Mouse (Mus musculus) small intestine, adult 2 months (tissue): ENCODE results near the gene 4930452B06Rik. TPM values are rescaled to one million over a fixed set of nuclear protein-coding genes. Genes with fewer than 3 reads are reported as not detected.
A peak's percentile ranks its signal among the peaks of the same experiment; 100 is the strongest.

ENCODE experiments used
- H3K27ac ChIP-seq: fragments of 200-500 bp; 2 replicates; pipeline ENCODE4 v1.5.1; 2012; ENCODE audit warnings: low read depth, low read length, control low read depth, inconsistent platforms; ENCODE audit not compliant: insufficient read depth
- H3K27me3 ChIP-seq: fragments of 200-500 bp; 2 replicates; pipeline ENCODE4 v1.6.1; 2012; ENCODE audit warnings: mild to moderate bottlenecking, moderate library complexity, low read length, inconsistent platforms; ENCODE audit not compliant: control insufficient read depth, insufficient read depth
- H3K36me3 ChIP-seq: fragments of 200-500 bp; 2 replicates; pipeline ENCODE4 v1.6.1; 2012; ENCODE audit warnings: mild to moderate bottlenecking, low read length, control low read depth, inconsistent platforms; ENCODE audit not compliant: control insufficient read depth, insufficient read depth
- H3K4me1 ChIP-seq: fragments of 200-500 bp; 2 replicates; pipeline ENCODE4 v1.6.1; 2012; ENCODE audit warnings: low read length, inconsistent platforms, mixed read lengths; ENCODE audit not compliant: control insufficient read depth, insufficient read depth, insufficient read length
- H3K4me3 ChIP-seq: fragments of 200-500 bp; 2 replicates; pipeline ENCODE4 v1.5.1; 2012; ENCODE audit warnings: low read depth, mild to moderate bottlenecking, control low read depth, inconsistent platforms, low read length, moderate library complexity
- CTCF ChIP-seq: fragments of 200-500 bp; IDR thresholded peaks from 2 replicates; pipeline ENCODE4 v1.5.1; 2012; ENCODE audit warnings: low read depth, mild to moderate bottlenecking, control low read depth, inconsistent platforms, low read length, moderate library complexity, mixed read lengths; ENCODE audit not compliant: insufficient replicate concordance, insufficient read length; ENCODE audit errors: extremely low read depth
- POLR2A ChIP-seq: fragments of 200-500 bp; IDR thresholded peaks from 2 replicates; pipeline ENCODE4 v1.6.1; 2012; ENCODE audit warnings: low read depth, mild to moderate bottlenecking, control low read depth, inconsistent platforms, low read length, moderate library complexity
- WGBS: fragments of 180-500 bp; shearing (Covaris S2); methylation state at CpG from one replicate; pipeline ENCODE4 v1.1.7; 2018; 5-methylcytosine and 5-hydroxymethylcytosine counted together
- polyA plus RNA-seq: library from polyadenylated mRNA; depleted of rRNA; stranded (reverse); fragments of >200 nt; gene quantifications from 2 replicates; pipeline ENCODE4 v1.2.3, GENCODE M21; 2012

Gene 4930452B06Rik
- polyA plus RNA-seq, 1 experiment, result 0.06 TPM

DNA sequence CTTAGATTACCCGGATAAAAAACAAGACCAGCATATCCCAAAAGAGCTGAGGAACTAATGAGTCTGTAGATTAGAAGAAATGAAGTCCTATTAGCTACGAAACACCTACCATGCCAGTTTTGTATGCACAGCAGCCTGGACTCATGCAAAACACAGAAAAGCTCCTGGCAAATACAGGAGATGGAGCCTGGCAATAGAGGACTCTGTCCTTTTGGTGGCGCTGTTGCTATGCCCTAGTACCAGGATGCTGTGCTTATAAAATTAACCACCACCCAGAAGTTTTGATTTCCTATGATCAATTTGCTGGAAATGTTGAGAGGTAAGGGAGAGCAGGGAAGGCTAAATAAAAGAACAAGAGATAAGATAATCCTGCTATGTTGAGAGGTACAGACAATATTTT, 189.4 kb downstream of the 4930452B06Rik start:
- Histone ChIP-seq H3K36me3 (no peaks in the 10 kb centered on the region), H3K4me1 (no peaks in the 10 kb centered on the region), H3K27ac (no peak overlapping the region), H3K27me3 (no peaks in the 10 kb centered on the region), H3K4me3 (no peak overlapping the region)
- WGBS, result 73% methylated on average over 3 of the region's 3 CpGs
- TF ChIP-seq POLR2A (no peak), CTCF (no peak)

- no peak overlapping the region for H3K27ac ChIP-seq
- 92% methylated on average over 5 of the region's 5 CpGs for WGBS
- no peaks in the 10 kb centered on the region for H3K36me3 ChIP-seq
- H3K4me1 ChIP-seq, result no peaks in the 10 kb centered on the region
- no peak for TF ChIP-seq CTCF
- H3K27me3 ChIP-seq, result no peaks in the 10 kb centered on the region
- H3K4me3 ChIP-seq, result no peak overlapping the region
Observed at GRCm38 (mm10) chr14:8475851-8476250, 190.2 kb downstream of the 4930452B06Rik start.

GRCm38 (mm10) chr14:8472884-8473283, 193.2 kb downstream of the 4930452B06Rik start:
- Histone ChIP-seq H3K36me3 (no peaks in the 10 kb centered on the region), H3K4me1 (no peaks in the 10 kb centered on the region), H3K4me3 (no peak overlapping the region), H3K27me3 (no peaks in the 10 kb centered on the region), H3K27ac (no peak overlapping the region)
- WGBS, result 70% methylated on average over 2 of the region's 2 CpGs
- TF ChIP-seq POLR2A, result no peak
- no peak for TF ChIP-seq CTCF

GRCm38 (mm10) chr14:8464401-8465154, 201.5 kb downstream of the 4930452B06Rik start:
- Histone ChIP-seq H3K36me3 (no peaks in the 10 kb centered on the region), H3K4me1 (no peaks in the 10 kb centered on the region), H3K4me3 (no peak overlapping the region), H3K27ac (no peak overlapping the region), H3K27me3 (no peaks in the 10 kb centered on the region)
- WGBS, result 61% methylated on average over 14 of the region's 14 CpGs
- TF ChIP-seq CTCF, result no peak
- TF ChIP-seq POLR2A, result no peak

DNA sequence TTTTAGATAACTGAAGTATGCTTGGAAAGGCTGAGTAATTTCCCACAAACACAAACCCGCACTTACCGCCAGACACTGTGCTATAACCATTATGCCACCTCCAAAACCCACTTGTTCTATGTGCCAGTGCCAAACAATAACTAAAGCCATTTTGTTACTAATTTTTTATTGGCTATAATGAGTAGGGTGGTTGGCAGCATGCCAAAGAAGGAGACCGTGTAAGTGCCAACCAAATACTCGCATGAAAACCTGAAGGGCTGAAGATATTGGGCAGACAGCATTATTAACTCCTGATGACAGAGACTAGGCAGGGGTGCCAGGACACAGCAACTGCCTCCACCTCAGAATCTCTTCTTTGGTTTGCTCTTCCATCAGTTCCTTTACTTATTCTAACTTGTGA, 203.1 kb downstream of the 4930452B06Rik start:
- Histone ChIP-seq H3K4me3 (no peak overlapping the region), H3K27ac (no peak overlapping the region), H3K36me3 (no peaks in the 10 kb centered on the region), H3K4me1 (no peaks in the 10 kb centered on the region), H3K27me3 (no peaks in the 10 kb centered on the region)
- TF ChIP-seq POLR2A (no peak), CTCF (no peak)
- whole genome bisulfite sequencing, result 34% methylated on average over 4 of the region's 4 CpGs

DNA sequence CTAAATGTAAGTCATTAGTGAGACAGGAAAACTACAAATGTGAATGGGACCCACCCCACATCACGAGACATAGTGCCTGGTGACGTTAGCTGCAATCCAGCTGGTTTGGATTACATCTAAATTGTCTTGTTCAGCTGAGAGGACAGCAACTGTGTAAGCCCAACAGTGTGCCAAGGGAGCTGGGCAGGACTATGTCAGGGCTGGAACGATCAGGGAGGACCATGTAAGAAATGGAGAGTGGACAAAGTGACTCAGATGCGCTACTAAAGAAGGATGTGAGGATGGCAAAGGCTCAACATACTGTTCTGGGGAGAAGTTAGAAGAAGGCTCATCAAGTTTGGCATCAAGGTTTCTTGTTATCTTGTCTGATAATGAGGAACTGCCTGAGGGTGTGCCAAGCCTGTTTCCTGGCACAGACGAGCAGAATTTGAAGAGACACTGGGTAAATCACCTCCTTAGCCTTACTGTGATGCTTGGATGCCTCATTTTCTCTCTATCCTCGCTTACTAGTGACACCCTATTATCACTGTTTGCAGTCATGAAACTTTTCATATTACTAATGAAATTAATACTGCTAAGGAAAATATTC, 203.6 kb downstream of the 4930452B06Rik start:
- no peak overlapping the region for H3K4me3 ChIP-seq
- no peaks in the 10 kb centered on the region for H3K36me3 ChIP-seq
- no peaks in the 10 kb centered on the region for H3K27me3 ChIP-seq
- WGBS, result 67% methylated on average over 6 of the region's 6 CpGs
- TF ChIP-seq CTCF, result no peak
- no peak for TF ChIP-seq POLR2A
- H3K4me1 ChIP-seq, result no peaks in the 10 kb centered on the region
- no peak overlapping the region for H3K27ac ChIP-seq

DNA sequence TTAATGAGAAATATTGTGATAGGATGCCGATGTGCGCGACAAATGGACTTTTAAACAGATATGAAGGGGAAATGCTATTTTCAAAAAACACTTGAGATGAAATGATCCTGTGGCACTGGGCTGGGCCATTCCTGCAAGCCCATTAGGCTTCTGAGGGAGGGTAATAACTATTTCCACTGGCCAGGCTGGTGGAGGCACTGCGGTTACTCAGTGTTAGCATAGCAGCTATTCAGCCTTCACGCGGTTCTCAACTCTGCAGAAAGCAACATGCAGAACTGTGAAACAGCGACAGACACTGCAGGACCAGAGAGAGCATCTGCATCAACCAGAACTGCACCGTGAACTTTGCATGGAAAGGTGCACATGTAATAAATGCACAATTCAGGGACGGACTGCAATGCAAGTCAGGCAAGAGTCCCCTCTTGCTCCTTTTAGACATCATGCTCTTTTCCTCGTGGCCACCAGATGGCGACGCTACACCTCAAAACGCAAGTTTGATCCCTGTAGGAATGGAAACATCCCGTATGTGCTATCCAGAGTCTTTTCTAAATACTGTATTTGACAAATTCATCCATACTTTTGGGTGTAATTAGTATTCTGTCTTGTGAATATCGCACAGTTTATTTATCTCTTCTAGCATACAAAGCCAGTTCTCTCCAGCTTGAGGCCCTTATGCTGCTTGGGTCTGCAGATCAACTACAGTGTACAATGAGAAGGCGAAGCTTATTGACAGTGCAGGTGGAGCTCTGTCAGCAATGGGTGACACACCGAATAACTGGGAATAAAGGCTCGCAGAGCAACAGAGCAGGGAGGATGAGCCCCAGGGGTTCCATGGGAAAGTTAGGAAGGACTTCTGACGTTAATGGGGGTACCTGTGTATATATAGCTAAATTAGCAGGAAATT, 205.6 kb downstream of the 4930452B06Rik start:
- H3K36me3 ChIP-seq, result no peaks in the 10 kb centered on the region
- H3K27me3 ChIP-seq, result no peaks in the 10 kb centered on the region
- WGBS, result 42% methylated on average over 19 of the region's 19 CpGs
- no peaks in the 10 kb centered on the region for H3K4me1 ChIP-seq
- TF ChIP-seq POLR2A (no peak), CTCF (peak; percentile 53; the same call in 1 of the 2 replicates)
- H3K27ac ChIP-seq, result no peak overlapping the region
- H3K4me3 ChIP-seq, result no peak overlapping the region
